Mouse (Mus musculus) heart, embryonic 10.5 days (tissue): ENCODE results near the gene Per2. TPM values are rescaled to one million over a fixed set of nuclear protein-coding genes. Genes with fewer than 3 reads are reported as not detected.
A peak's percentile ranks its signal among the peaks of the same experiment; 100 is the strongest.

Source experiments
- DNase-seq: peaks from one replicate; pipeline ENCODE4 v3.0.0-alpha.2; 2017; ENCODE audit warnings: low spot score
- H3K27ac ChIP-seq: fragments of 300-500 bp; sonication (generic); 2 replicates; pipeline ENCODE4 v1.5.1; 2016; ENCODE audit warnings: mild to moderate bottlenecking
- H3K27me3 ChIP-seq: fragments of 300-500 bp; sonication (generic); 2 replicates; pipeline ENCODE4 v1.6.1; 2016; ENCODE audit warnings: mild to moderate bottlenecking; ENCODE audit not compliant: poor library complexity, insufficient read depth, severe bottlenecking
- H3K36me3 ChIP-seq: fragments of 300-500 bp; sonication (generic); 2 replicates; pipeline ENCODE4 v1.6.1; 2016; ENCODE audit warnings: mild to moderate bottlenecking, moderate library complexity
- H3K4me1 ChIP-seq: fragments of 300-500 bp; sonication (generic); 2 replicates; pipeline ENCODE4 v1.6.1; 2016; ENCODE audit warnings: mild to moderate bottlenecking
- H3K4me3 ChIP-seq: fragments of 300-500 bp; sonication (generic); 2 replicates; pipeline ENCODE4 v1.5.1; 2016; ENCODE audit warnings: mild to moderate bottlenecking, moderate library complexity
- H3K9me3 ChIP-seq: fragments of 300-500 bp; sonication (generic); 2 replicates; pipeline ENCODE4 v1.6.1; 2016; ENCODE audit warnings: mild to moderate bottlenecking, moderate library complexity
- WGBS: fragments of 180-500 bp; shearing (Covaris S2); methylation state at CpG from one replicate; pipeline ENCODE4 v1.1.7; 2016; 5-methylcytosine and 5-hydroxymethylcytosine counted together
- polyA plus RNA-seq: library from polyadenylated mRNA; unstranded; fragments of >200 nt; fragmentation: Nextera tagmentation; extraction: Ambion mirVana; gene quantifications from 2 replicates; pipeline ENCODE4 v1.2.1, GENCODE M21; 2016

Per2 gene
- polyA plus RNA-seq, 1 experiment from 2014 or later, result 4.9 TPM

- Histone ChIP-seq H3K27ac (no peak overlapping the region), H3K9me3 (no peaks in the 10 kb centered on the region), H3K36me3 (no peaks in the 10 kb centered on the region), H3K27me3 (peaks cover 33% of the 10 kb centered on the region), H3K4me3 (no peak overlapping the region), H3K4me1 (peaks cover 6% of the 10 kb centered on the region; the same call in 1 of the 2 replicates)
- 13% methylated on average over 1 of the region's 1 CpGs for WGBS
- DNase-seq, result no peak
Measured at GRCm38 (mm10) chr1:91404976-91405375, 54.1 kb downstream of the Per2 start.

GRCm38 (mm10) chr1:91398260-91399062, 60.7 kb downstream of the Per2 start, which contains the start of gene Ilkap:
Gene Ilkap (minus strand): TSS chr1:91398815.
- H3K27ac ChIP-seq, result peak within 1 kb of the TSS; percentile 95
- no peaks in the 10 kb centered on the region for H3K9me3 ChIP-seq
- DNase-seq, result peak; percentile 93
- peak within 1 kb of the TSS; percentile 86 for H3K4me3 ChIP-seq
- peaks cover 22% of the 10 kb centered on the region for H3K36me3 ChIP-seq
- H3K27me3 ChIP-seq, result 0 out of 2 replicates have a peak, but pooled peaks cover 4% of the 10 kb centered on the region
- peaks cover 12% of the 10 kb centered on the region for H3K4me1 ChIP-seq
- under 1% methylated on average over 59 of the region's 91 CpGs for WGBS

- no peak for DNase-seq
- H3K27ac ChIP-seq, result peak overlapping the region; percentile 95
- peaks cover 12% of the 10 kb centered on the region for H3K4me1 ChIP-seq
- H3K36me3 ChIP-seq, result peaks cover 27% of the 10 kb centered on the region
- H3K9me3 ChIP-seq, result no peaks in the 10 kb centered on the region
- 0 out of 2 replicates have a peak, but pooled peaks cover 4% of the 10 kb centered on the region for H3K27me3 ChIP-seq
- WGBS, result under 1% methylated on average over 12 of the region's 12 CpGs
- peak overlapping the region; percentile 86 for H3K4me3 ChIP-seq
Measured at GRCm38 (mm10) chr1:91397927-91398259, 61.2 kb downstream of the Per2 start.

GRCm38 (mm10) chr1:91390369-91390768, 68.8 kb downstream of the Per2 start:
- no peaks in the 10 kb centered on the region for H3K4me1 ChIP-seq
- H3K4me3 ChIP-seq, result no peak overlapping the region
- WGBS, result 95% methylated on average over 5 of the region's 5 CpGs
- no peaks in the 10 kb centered on the region for H3K27me3 ChIP-seq
- no peak for DNase-seq
- no peak overlapping the region for H3K27ac ChIP-seq
- H3K9me3 ChIP-seq, result no peaks in the 10 kb centered on the region
- peaks cover 89% of the 10 kb centered on the region for H3K36me3 ChIP-seq

- Histone ChIP-seq H3K4me3 (no peak overlapping the region), H3K27ac (no peak overlapping the region), H3K4me1 (peaks cover 21% of the 10 kb centered on the region), H3K27me3 (no peaks in the 10 kb centered on the region), H3K9me3 (no peaks in the 10 kb centered on the region), H3K36me3 (peaks cover 95% of the 10 kb centered on the region)
- 92% methylated on average over 4 of the region's 4 CpGs for WGBS
- DNase-seq, result no peak
Measured at GRCm38 (mm10) chr1:91381091-91381471, 78.0 kb downstream of the Per2 start.

GRCm38 (mm10) chr1:91380453-91381090, 78.6 kb downstream of the Per2 start:
- H3K4me1 ChIP-seq, result peaks cover 21% of the 10 kb centered on the region

GRCm38 (mm10) chr1:91373414-91373835, 85.7 kb downstream of the Per2 start:
- Histone ChIP-seq H3K27me3 (peaks cover 3% of the 10 kb centered on the region; the same call in 1 of the 2 replicates), H3K27ac (no peak overlapping the region), H3K4me1 (peaks cover 10% of the 10 kb centered on the region; the same call in 1 of the 2 replicates), H3K36me3 (peaks cover 92% of the 10 kb centered on the region), H3K4me3 (no peak overlapping the region), H3K9me3 (no peaks in the 10 kb centered on the region)
- no peak for DNase-seq
- 87% methylated on average over 6 of the region's 6 CpGs for WGBS

More at GRCm38 (mm10) chr1:91380453-91381090, 78.6 kb downstream of the Per2 start:
- peak; percentile 86 for DNase-seq
- no peaks in the 10 kb centered on the region for H3K9me3 ChIP-seq
- peaks cover 95% of the 10 kb centered on the region for H3K36me3 ChIP-seq
- H3K27ac ChIP-seq, result 0 out of 2 replicates have a peak overlapping the region, but pooled peaks have one; percentile 36
- no peaks in the 10 kb centered on the region for H3K27me3 ChIP-seq
- no peak overlapping the region for H3K4me3 ChIP-seq
- WGBS, result 62% methylated on average over 7 of the region's 7 CpGs

GRCm38 (mm10) chr1:91370055-91370454, 89.1 kb downstream of the Per2 start:
- H3K27me3 ChIP-seq, result peaks cover 23% of the 10 kb centered on the region
- no peaks in the 10 kb centered on the region for H3K9me3 ChIP-seq
- peaks cover 20% of the 10 kb centered on the region for H3K4me1 ChIP-seq
- 85% methylated on average over 23 of the region's 23 CpGs for WGBS
- no peak overlapping the region for H3K4me3 ChIP-seq
- H3K36me3 ChIP-seq, result peaks cover 58% of the 10 kb centered on the region
- DNase-seq, result no peak
- H3K27ac ChIP-seq, result no peak overlapping the region

GRCm38 (mm10) chr1:91369408-91369807, 89.7 kb downstream of the Per2 start:
- no peaks in the 10 kb centered on the region for H3K9me3 ChIP-seq
- H3K27ac ChIP-seq, result no peak overlapping the region
- peaks cover 22% of the 10 kb centered on the region for H3K4me1 ChIP-seq
- no peak overlapping the region for H3K4me3 ChIP-seq
- no peak for DNase-seq
- H3K27me3 ChIP-seq, result peaks cover 23% of the 10 kb centered on the region
- WGBS, result 66% methylated on average over 4 of the region's 4 CpGs
- peaks cover 53% of the 10 kb centered on the region for H3K36me3 ChIP-seq

GRCm38 (mm10) chr1:91367295-91367694, 91.8 kb downstream of the Per2 start:
- Histone ChIP-seq H3K9me3 (peaks cover 9% of the 10 kb centered on the region), H3K27ac (peak overlapping the region; percentile 14; the same call in 1 of the 2 replicates), H3K27me3 (peaks cover 23% of the 10 kb centered on the region), H3K4me3 (peak overlapping the region; percentile 64), H3K36me3 (peaks cover 50% of the 10 kb centered on the region), H3K4me1 (peaks cover 22% of the 10 kb centered on the region)
- DNase-seq, result no peak
- 88% methylated on average over 3 of the region's 3 CpGs for WGBS

- Histone ChIP-seq H3K4me3 (peak within 1 kb of the TSS; percentile 64), H3K27ac (peak within 1 kb of the TSS; percentile 77), H3K9me3 (peaks cover 13% of the 10 kb centered on the region), H3K27me3 (peaks cover 23% of the 10 kb centered on the region), H3K4me1 (peaks cover 22% of the 10 kb centered on the region), H3K36me3 (peaks cover 50% of the 10 kb centered on the region)
- WGBS, result 1% methylated on average over 68 of the region's 68 CpGs
- DNase-seq, result no peak
Measured at GRCm38 (mm10) chr1:91366215-91367108, 92.7 kb downstream of the Per2 start, which contains the start of gene Erfe. Gene Erfe (plus strand): TSS chr1:91366430.
